8 mouse cellular contexts compared by ENCODE assay signal in genomic region chr8:119717765-119718164, GRCm38 (mm10). TPM values are rescaled to one million over a fixed set of nuclear protein-coding genes. Genes with fewer than 3 reads are reported as not detected.
DNase-seq lines count a peak whose midpoint lies in the region; TF ChIP-seq lines count a peak whose summit lies in the region.

No protein-coding gene starts in this region.

- H3K4me3 ChIP-seq in heart, adult 2 months: no peak overlapping the region
- no peak overlapping the region for H3K4me3 ChIP-seq in limb, embryonic 10.5 days
- H3K4me3 ChIP-seq in small intestine, adult 2 months (ENCODE audit: low read depth, low read length): no peak overlapping the region

- TF ChIP-seq POLR2A in heart, adult 2 months (IDR thresholded peaks at IDR 0.05; ENCODE audit: insufficient read depth, low read depth, low read length): no peak
- TF ChIP-seq POLR2A in small intestine, adult 2 months (IDR thresholded peaks at IDR 0.05; ENCODE audit: low read depth, low read length): no peak

- WGBS in heart, adult 2 months: 61% methylated on average over 9 of the region's 9 CpGs
- WGBS in limb, embryonic 10.5 days: 65% methylated on average over 9 of the region's 9 CpGs
- WGBS in small intestine, adult 2 months: 73% methylated on average over 9 of the region's 9 CpGs

- peaks cover 5% of the 10 kb centered on the region for H3K4me1 ChIP-seq in heart, adult 2 months (ENCODE audit: control insufficient read depth, insufficient read depth, low read length)
- H3K4me1 ChIP-seq in limb, embryonic 10.5 days: peaks cover 12% of the 10 kb centered on the region
- H3K4me1 ChIP-seq in small intestine, adult 2 months (ENCODE audit: control insufficient read depth, insufficient read depth, insufficient read length, low read length): peaks cover 14% of the 10 kb centered on the region; the same call in 1 of the 2 replicates

- TF ChIP-seq CTCF in heart, adult 2 months (IDR thresholded peaks at IDR 0.05): peak; percentile 73
- peak; percentile 53; the same call in 1 of the 2 replicates for TF ChIP-seq CTCF in small intestine, adult 2 months (IDR thresholded peaks at IDR 0.05; ENCODE audit: extremely low read depth, insufficient read length, insufficient replicate concordance, low read depth, low read length)

- no peak for DNase-seq in heart, adult 2 months
- no peak for DNase-seq in heart, postnatal 25 days (ENCODE audit: low spot score)
- DNase-seq in 3T3-L1 (ENCODE audit: low read depth, low spot score): peak; percentile 34
- peak; percentile 16 for DNase-seq in T-cell, adult 2 months (ENCODE audit: low spot score)
- peak; percentile 41 for DNase-seq in limb, embryonic 10.5 days (ENCODE audit: low spot score)
- no peak for DNase-seq in urinary bladder, postnatal 4 days (ENCODE audit: low spot score in 2 of 2)
- DNase-seq in urinary bladder, adult 18-20 months (ENCODE audit: low spot score in 2 of 2): no peak

- TF ChIP-seq EP300 in heart, adult 2 months (IDR thresholded peaks at IDR 0.05; ENCODE audit: insufficient read depth, low read depth, low read length): no peak

- H3K36me3 ChIP-seq in heart, adult 2 months (ENCODE audit: control insufficient read depth, insufficient read depth, low read length): no peaks in the 10 kb centered on the region
- H3K36me3 ChIP-seq in limb, embryonic 10.5 days: no peaks in the 10 kb centered on the region
- no peaks in the 10 kb centered on the region for H3K36me3 ChIP-seq in small intestine, adult 2 months (ENCODE audit: control insufficient read depth, insufficient read depth, low read length)

- intact Hi-C loops in heart, adult 2 months (cut with DNase I): no loop called here
- intact Hi-C loops in heart, postnatal 25 days (cut with DNase I): no loop called here

- no peaks in the 10 kb centered on the region for H3K79me2 ChIP-seq in heart, adult 2 months (replicated peaks; ENCODE audit: control insufficient read depth, insufficient read depth, low read length)

- no peaks in the 10 kb centered on the region for H3K9me3 ChIP-seq in limb, embryonic 10.5 days (replicated peaks)

- no peak overlapping the region for H3K9ac ChIP-seq in heart, adult 2 months (ENCODE audit: low read depth, low read length)

- H3K27ac ChIP-seq in heart, adult 2 months: no peak overlapping the region
- no peak overlapping the region for H3K27ac ChIP-seq in limb, embryonic 10.5 days
- no peak overlapping the region for H3K27ac ChIP-seq in small intestine, adult 2 months (ENCODE audit: insufficient read depth, low read depth, low read length)

- no peaks in the 10 kb centered on the region for H3K27me3 ChIP-seq in heart, adult 2 months (ENCODE audit: control insufficient read depth, insufficient read depth, low read length)
- peaks cover 6% of the 10 kb centered on the region; the same call in 1 of the 2 replicates for H3K27me3 ChIP-seq in limb, embryonic 10.5 days (ENCODE audit: low read depth, poor library complexity, severe bottlenecking)
- H3K27me3 ChIP-seq in small intestine, adult 2 months (ENCODE audit: control insufficient read depth, insufficient read depth, low read length): no peaks in the 10 kb centered on the region

RNA-seq across cellular contexts. Expression of gene Atp2c2, which starts 18.0 kb away (rescaled TPM):
- total RNA-seq in heart, adult 2 months (2021): under 1 TPM in 1 of 2 experiments, not detected in 1; 0.07 TPM
- polyA plus RNA-seq in heart, adult 2 months (2012; rRNA removed): 0.59 TPM in 1 of 2 replicates, not detected in the other
- total RNA-seq in heart, postnatal 25 days (2021): not detected
- polyA plus RNA-seq in limb, embryonic 10.5 days (2016; fragmentation: Nextera tagmentation; extraction: Ambion mirVana): 2.3 and 2.5 TPM in 2 replicates
- polyA plus RNA-seq in small intestine, adult 2 months (2012; rRNA removed): 3.0 and 4.8 TPM in 2 replicates

RNA-seq across cellular contexts. Expression of gene Wfdc1, which starts 51.6 kb away (rescaled TPM):
- 10 to 100 TPM; 27.9 to 33.2 TPM for total RNA-seq in heart, adult 2 months (2021)
- polyA plus RNA-seq in heart, adult 2 months (2012; rRNA removed): 39.0 and 41.4 TPM in 2 replicates
- 10 to 100 TPM; 45.5 to 49.2 TPM for total RNA-seq in heart, postnatal 25 days (2021)
- 0.10 TPM in 1 of 2 replicates, not detected in the other for polyA plus RNA-seq in limb, embryonic 10.5 days (2016; fragmentation: Nextera tagmentation; extraction: Ambion mirVana)
- 33.8 and 34.5 TPM in 2 replicates for polyA plus RNA-seq in small intestine, adult 2 months (2012; rRNA removed)

Comparison
In these comparisons a context has a peak if more than half of its experiments do, and no peak if none do; other contexts are left out.
1. DNase-seq: peak in 3T3-L1 (single experiment), T-cell, adult 2 months (single experiment) and limb, embryonic 10.5 days (single experiment); none in heart, adult 2 months (0 of 2), heart, postnatal 25 days (single experiment), urinary bladder, postnatal 4 days (0 of 2) and urinary bladder, adult 18-20 months (0 of 2).
2. RNA of gene Wfdc1, which starts 51.6 kb away (polyA plus RNA-seq): 39.0 to 41.4 TPM in heart, adult 2 months and 33.8 to 34.5 TPM in small intestine, adult 2 months; 0.10 TPM in limb, embryonic 10.5 days; every median in the first group is over 10 times any median in the second.